Mouse (Mus musculus) forebrain, postnatal 0 days (tissue): ENCODE data around the gene BC028528. TPM values are rescaled to one million over a fixed set of nuclear protein-coding genes. Genes with fewer than 3 reads are reported as not detected.

Experiments used
- ATAC-seq: fragments of 200-750 bp; cut with Nextera tagmentation; 2 replicates; pipeline ENCODE4 v1.8.0; 2017; ENCODE audit warnings: mild to moderate bottlenecking, moderate library complexity
- DNase-seq: peaks from one replicate; pipeline ENCODE4 v3.0.0-alpha.2; 2015
- H3K27ac ChIP-seq: fragments of 300-500 bp; sonication (generic); 2 replicates; pipeline ENCODE4 v1.5.1; 2014; ENCODE audit warnings: low read depth, mild to moderate bottlenecking, antibody characterized with exemption, low read length, moderate library complexity, mixed read lengths
- H3K27me3 ChIP-seq: fragments of 300-500 bp; sonication (generic); 2 replicates; pipeline ENCODE4 v1.6.1; 2014; ENCODE audit warnings: mild to moderate bottlenecking, low read length, mixed read lengths; ENCODE audit not compliant: insufficient read depth
- H3K36me3 ChIP-seq: fragments of 300-500 bp; sonication (generic); 2 replicates; pipeline ENCODE4 v1.6.1; 2014; ENCODE audit warnings: mild to moderate bottlenecking, moderate library complexity; ENCODE audit not compliant: insufficient read depth
- H3K4me1 ChIP-seq: fragments of 300-500 bp; sonication (generic); 2 replicates; pipeline ENCODE4 v1.6.1; 2014; ENCODE audit warnings: antibody characterized with exemption; ENCODE audit not compliant: insufficient read depth
- H3K4me2 ChIP-seq: fragments of 300-500 bp; sonication (generic); 2 replicates; pipeline ENCODE4 v1.6.1; 2014; ENCODE audit warnings: low read depth, mild to moderate bottlenecking, moderate library complexity
- H3K4me3 ChIP-seq: fragments of 300-500 bp; sonication (generic); 2 replicates; pipeline ENCODE4 v1.5.1; 2014; ENCODE audit warnings: low read depth, low read length, mixed read lengths
- H3K9ac ChIP-seq: fragments of 300-500 bp; sonication (generic); 2 replicates; pipeline ENCODE4 v1.6.1; 2014; ENCODE audit warnings: mild to moderate bottlenecking
- H3K9me3 ChIP-seq: fragments of 300-500 bp; sonication (generic); 2 replicates; pipeline ENCODE4 v1.6.1; 2016; ENCODE audit warnings: low read length
- CTCF ChIP-seq: sonication (generic); IDR thresholded peaks from 2 replicates; pipeline ENCODE4 v1.5.1; 2016; ENCODE audit warnings: antibody characterized with exemption, control low read depth, low read depth
- WGBS: fragments of 180-500 bp; shearing (Covaris S2); extraction: QIAGEN DNeasy Blood & Tissue Kit; methylation state at CpG from one replicate; pipeline ENCODE4 v1.1.7; 2014; 5-methylcytosine and 5-hydroxymethylcytosine counted together
- polyA plus RNA-seq: library from polyadenylated mRNA; unstranded; fragments of >200 nt; fragmentation: Nextera tagmentation; extraction: Ambion mirVana; gene quantifications from 2 replicates; pipeline ENCODE4 v1.2.1, GENCODE M21; 2015
- total RNA-seq: library from RNA; depleted of rRNA; stranded (reverse); fragments of >200 nt; gene quantifications from 2 replicates; pipeline ENCODE4 v1.2.3, GENCODE M21; 2014

Gene BC028528
- total and polyA plus RNA-seq, 2 experiments from 2014 or later, result 5.7 to 18.4 TPM

DNA sequence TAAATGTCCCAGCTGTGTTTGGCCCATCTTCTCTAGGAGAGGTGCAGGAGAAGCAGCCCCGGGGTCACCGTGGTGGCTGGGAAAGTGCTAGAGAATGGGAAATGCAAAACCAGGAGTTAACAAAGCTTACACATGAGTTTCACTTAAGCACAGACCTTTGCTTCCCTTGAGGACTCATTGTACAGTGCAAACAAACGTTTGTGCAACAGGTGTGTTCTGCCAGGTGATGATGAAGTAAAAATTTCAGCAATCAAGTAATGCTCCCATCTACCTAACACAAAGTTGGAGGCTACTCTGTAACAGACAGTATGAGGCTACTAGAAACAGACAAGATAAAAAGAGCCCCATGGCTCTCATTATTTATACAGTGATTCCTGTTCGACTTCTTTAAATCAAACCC, 12.7 kb downstream of the BC028528 start:
- WGBS, result 95% methylated on average over 4 of the region's 4 CpGs
- Histone ChIP-seq H3K27me3 (no peaks in the 10 kb centered on the region), H3K4me3 (no peak overlapping the region), H3K36me3 (no peaks in the 10 kb centered on the region), H3K27ac (no peak overlapping the region), H3K4me1 (peaks cover 5% of the 10 kb centered on the region; the same call in 1 of the 2 replicates), H3K9me3 (no peaks in the 10 kb centered on the region), H3K9ac (no peak overlapping the region), H3K4me2 (no peak overlapping the region)
- ATAC-seq, result no peak
- TF ChIP-seq CTCF, result no peak
- DNase-seq, result no peak

DNA sequence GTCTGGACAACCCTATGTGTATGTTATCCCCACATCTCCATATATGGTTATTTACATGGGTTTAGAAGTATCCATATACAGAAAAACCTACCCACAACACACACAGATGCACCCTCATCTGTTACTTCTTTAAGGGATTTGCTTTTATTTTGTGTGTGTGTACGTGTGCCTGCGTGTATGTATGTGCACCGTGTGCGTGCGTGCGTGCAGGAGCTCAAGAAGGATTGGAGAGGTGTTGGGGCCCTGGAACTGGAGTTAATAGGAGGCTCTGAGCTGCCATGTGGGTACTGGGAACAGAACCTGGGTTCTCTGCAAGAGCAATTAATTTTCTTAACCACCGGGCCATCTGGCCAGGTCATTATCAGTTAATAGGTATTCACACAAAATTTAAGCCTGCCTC, 19.8 kb downstream of the BC028528 start:
- Histone ChIP-seq H3K9me3 (no peaks in the 10 kb centered on the region), H3K4me1 (peaks cover 14% of the 10 kb centered on the region), H3K4me3 (peak overlapping the region; percentile 66), H3K9ac (peak overlapping the region; percentile 66; the same call in 1 of the 2 replicates), H3K4me2 (peak overlapping the region; percentile 68), H3K36me3 (0 out of 2 replicates have a peak, but pooled peaks cover 9% of the 10 kb centered on the region), H3K27me3 (no peaks in the 10 kb centered on the region), H3K27ac (no peak overlapping the region)
- no peak for TF ChIP-seq CTCF
- DNase-seq (no peak), ATAC-seq (no peak)
- WGBS, result 77% methylated on average over 7 of the region's 7 CpGs

DNA sequence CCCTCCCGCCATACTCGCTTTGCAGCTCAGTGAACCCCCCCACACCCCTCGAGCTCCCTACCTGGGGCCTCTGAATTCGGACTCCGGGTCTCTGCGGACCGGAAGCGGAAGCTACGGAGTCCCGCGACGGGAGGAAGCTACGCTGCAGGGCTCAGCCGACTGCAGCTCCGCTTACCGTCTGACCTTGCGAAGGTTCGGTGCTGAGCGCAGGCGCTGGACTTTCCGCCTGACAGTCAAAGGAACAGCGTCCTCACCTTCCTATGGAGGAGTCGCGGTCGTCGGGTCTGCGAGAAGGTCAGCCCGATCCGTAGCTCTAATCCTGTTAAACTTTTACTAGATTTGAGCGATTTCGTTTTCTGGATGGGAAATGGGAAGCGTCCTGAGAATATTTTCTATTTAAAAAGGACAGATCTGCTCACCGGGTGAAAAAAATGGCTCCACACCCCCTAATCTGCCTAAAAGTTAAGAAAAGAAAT, 20.4 kb downstream of the BC028528 start, which contains the start of gene Mrps21:
TSS of gene Mrps21 (minus strand) at position 128 of the 476 bp plus-strand sequence.
- 0 out of 2 replicates have a peak, but pooled peaks cover 9% of the 10 kb centered on the region for H3K36me3 ChIP-seq
- H3K27me3 ChIP-seq, result no peaks in the 10 kb centered on the region
- peak; percentile 86 for DNase-seq
- H3K4me2 ChIP-seq, result peak within 1 kb of the TSS; percentile 68
- TF ChIP-seq CTCF, result peak; percentile 16; the same call in 1 of the 2 replicates
- peak within 1 kb of the TSS; percentile 66 for H3K4me3 ChIP-seq
- H3K9me3 ChIP-seq, result no peaks in the 10 kb centered on the region
- peak; percentile 99 for ATAC-seq
- under 1% methylated on average over 33 of the region's 33 CpGs for WGBS
- peaks cover 14% of the 10 kb centered on the region for H3K4me1 ChIP-seq
- H3K27ac ChIP-seq, result peak within 1 kb of the TSS; percentile 79
- H3K9ac ChIP-seq, result peak within 1 kb of the TSS; percentile 66

DNA sequence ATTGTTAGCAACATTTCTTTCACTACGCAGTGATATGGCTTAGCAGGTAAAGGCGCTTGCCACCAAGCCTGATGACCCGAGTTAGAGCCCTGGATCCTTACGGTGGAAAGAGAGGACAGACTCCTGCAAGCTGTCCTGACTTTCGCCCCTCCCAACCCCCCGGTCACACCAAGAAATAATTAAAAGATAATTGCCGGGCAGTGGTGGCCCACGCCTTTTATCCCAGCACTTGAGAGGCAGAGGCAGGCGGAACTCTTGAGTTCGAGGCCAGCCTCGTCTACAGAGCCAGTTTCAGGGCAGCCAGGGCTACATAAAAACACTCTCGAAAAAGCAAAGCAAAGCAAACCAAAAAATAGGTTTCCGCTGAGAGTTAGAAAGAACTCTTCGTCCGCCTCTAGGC, 20.8 kb downstream of the BC028528 start:
- 8% methylated on average over 15 of the region's 15 CpGs for WGBS
- ATAC-seq, result peak; percentile 48

DNA sequence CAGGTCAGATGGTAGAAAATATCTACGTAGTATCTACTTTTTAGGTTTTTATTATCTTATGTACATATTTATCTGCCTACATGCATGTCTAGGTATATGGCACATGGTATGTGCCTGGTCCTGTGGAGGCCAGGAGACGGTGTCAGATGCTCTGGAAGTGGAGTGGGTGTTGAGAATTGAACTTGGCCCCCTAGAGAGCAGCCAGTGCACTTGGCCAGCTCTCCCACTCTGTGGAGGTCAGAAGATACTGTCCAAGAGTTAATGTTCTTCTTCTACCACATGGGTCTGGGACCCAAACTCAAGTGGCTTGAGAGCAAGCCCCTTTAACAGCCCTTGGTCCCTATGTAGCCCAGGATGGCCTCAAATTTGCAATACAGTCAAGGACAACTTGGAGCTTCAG, 24.4 kb downstream of the BC028528 start:
- DNase-seq (no peak), ATAC-seq (no peak)
- Histone ChIP-seq H3K4me1 (peaks cover 12% of the 10 kb centered on the region), H3K9me3 (no peaks in the 10 kb centered on the region), H3K27ac (no peak overlapping the region), H3K27me3 (no peaks in the 10 kb centered on the region), H3K4me3 (no peak overlapping the region), H3K4me2 (no peak overlapping the region), H3K36me3 (peaks cover 23% of the 10 kb centered on the region; the same call in 1 of the 2 replicates), H3K9ac (no peak overlapping the region)
- 95% methylated on average over 2 of the region's 2 CpGs for WGBS
- no peak for TF ChIP-seq CTCF

More for the DNA sequence above, 20.8 kb downstream of the BC028528 start:
- Histone ChIP-seq H3K4me2 (peak overlapping the region; percentile 68), H3K4me1 (peaks cover 14% of the 10 kb centered on the region), H3K4me3 (peak overlapping the region; percentile 66), H3K9me3 (no peaks in the 10 kb centered on the region), H3K27ac (peak overlapping the region; percentile 79), H3K9ac (peak overlapping the region; percentile 66), H3K36me3 (0 out of 2 replicates have a peak, but pooled peaks cover 9% of the 10 kb centered on the region), H3K27me3 (no peaks in the 10 kb centered on the region)
- DNase-seq, result no peak
- TF ChIP-seq CTCF, result no peak

DNA sequence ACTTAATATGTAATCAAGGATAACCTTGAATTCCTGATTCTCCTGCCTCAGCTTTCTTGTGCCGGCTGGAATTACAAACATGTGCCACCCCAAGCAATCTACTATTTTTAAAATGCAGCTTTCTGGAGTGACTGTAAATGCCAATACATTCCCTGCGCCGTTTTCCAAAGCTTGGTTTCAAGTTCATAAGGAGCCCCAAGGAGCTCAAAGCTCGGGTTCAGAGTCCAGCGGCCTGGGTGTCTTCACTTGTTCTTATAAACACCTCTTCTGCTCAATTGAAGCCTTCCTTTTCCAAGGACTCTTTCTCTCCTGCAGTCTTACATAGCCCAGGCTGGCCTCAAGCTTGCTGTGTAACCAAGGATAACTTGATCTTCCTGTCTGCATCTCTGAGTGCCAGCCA, 25.7 kb downstream of the BC028528 start:
- ATAC-seq (no peak), DNase-seq (no peak)
- WGBS, result 88% methylated on average over 5 of the region's 5 CpGs
- Histone ChIP-seq H3K36me3 (peaks cover 23% of the 10 kb centered on the region; the same call in 1 of the 2 replicates), H3K4me1 (peaks cover 6% of the 10 kb centered on the region; the same call in 1 of the 2 replicates), H3K4me2 (no peak overlapping the region), H3K27ac (no peak overlapping the region), H3K4me3 (no peak overlapping the region), H3K9ac (no peak overlapping the region), H3K27me3 (no peaks in the 10 kb centered on the region), H3K9me3 (no peaks in the 10 kb centered on the region)
- no peak for TF ChIP-seq CTCF

DNA sequence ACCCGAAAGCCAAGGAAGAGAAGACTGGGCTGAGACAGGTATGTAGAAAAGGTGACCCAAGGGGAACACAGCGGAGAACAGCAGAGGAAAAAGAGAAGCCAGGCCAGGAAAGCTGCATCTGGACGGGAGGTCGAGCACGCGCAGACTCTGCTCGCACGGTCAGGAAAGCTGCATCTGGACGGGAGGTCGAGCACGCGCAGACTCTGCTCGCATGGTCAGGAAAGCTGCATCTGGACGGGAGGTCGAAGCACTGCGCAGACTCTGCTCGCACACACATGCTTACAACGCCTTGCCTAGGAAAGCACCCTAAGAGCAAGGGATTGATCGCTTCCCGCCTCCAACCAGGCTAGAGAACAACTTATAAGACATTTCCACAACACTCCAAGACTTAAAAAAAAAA, 26.2 kb downstream of the BC028528 start:
- Histone ChIP-seq H3K27me3 (no peaks in the 10 kb centered on the region), H3K9me3 (no peaks in the 10 kb centered on the region), H3K9ac (no peak overlapping the region), H3K36me3 (peaks cover 23% of the 10 kb centered on the region; the same call in 1 of the 2 replicates), H3K4me3 (no peak overlapping the region), H3K4me1 (peaks cover 2% of the 10 kb centered on the region; the same call in 1 of the 2 replicates), H3K4me2 (no peak overlapping the region), H3K27ac (no peak overlapping the region)
- ATAC-seq (no peak), DNase-seq (no peak)
- no peak for TF ChIP-seq CTCF
- 96% methylated on average over 20 of the region's 20 CpGs for WGBS
